ENCODE assay signal across 16 mouse cellular contexts in the genomic region with DNA sequence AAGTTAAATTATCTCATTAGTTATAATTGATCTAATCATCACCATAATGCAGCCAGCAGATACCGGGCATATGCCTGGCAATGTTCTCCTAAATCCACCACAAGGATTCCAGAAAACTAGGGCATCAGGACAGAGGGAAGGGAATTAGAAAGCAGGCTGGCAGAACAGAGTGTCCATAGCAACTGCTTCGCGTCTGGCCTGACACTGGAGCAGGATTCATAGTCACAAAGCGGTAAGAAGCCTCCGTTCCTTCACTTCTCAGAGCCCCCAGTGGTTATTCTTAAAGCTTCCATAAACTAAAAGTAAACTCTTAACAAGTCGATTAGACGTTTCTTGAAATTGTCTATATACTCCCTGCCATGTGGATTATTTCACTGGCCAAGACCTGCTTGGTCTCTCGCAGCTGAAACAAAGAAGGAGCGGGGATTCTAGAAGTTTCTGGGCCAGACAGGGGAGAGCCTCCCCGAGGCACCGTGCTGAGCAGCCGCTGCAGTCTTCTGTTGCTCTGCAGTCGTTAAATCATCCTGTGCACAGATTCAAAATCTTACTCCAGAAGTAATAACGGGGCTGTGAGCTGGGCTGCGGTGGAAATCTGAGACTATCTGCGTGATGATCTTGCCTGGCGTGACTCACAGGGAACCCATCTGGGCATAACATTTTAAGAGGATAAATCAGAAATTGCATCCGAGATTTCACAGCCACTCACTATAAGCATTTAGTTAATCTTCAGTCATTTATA.
A peak's percentile ranks its signal among the peaks of the same experiment; 100 is the strongest.
DNase-seq lines count a peak whose midpoint lies in the region; ATAC-seq and TF ChIP-seq lines count a peak whose summit lies in the region.
"Had no signal": no experiment of that assay in that cellular context is flagged by ENCODE, and none has a peak within 500 bp of the region (broad histone marks: within the 10 kb centered on the region; RNA-seq: fewer than 3 reads in every experiment).

No protein-coding gene starts in this region.

- H3K4me2 ChIP-seq in forebrain, postnatal 0 days (ENCODE audit: low read depth): 0 out of 2 replicates have a peak overlapping the region, but pooled peaks have one; percentile 1
- no peak overlapping the region for H3K4me2 ChIP-seq in neural tube, embryonic 15.5 days
- H3K4me2 ChIP-seq: forebrain, embryonic 15.5 days; heart, embryonic 12.5 days; limb, embryonic 12.5 days had no signal

- peak overlapping the region; percentile 29; the same call in 1 of the 2 replicates for H3K27ac ChIP-seq in forebrain, postnatal 0 days (ENCODE audit: low read depth, low read length)
- no peak overlapping the region for H3K27ac ChIP-seq in forebrain, embryonic 10.5 days
- H3K27ac ChIP-seq in embryonic facial prominence, embryonic 10.5 days (replicated peaks): peak overlapping the region; percentile 65
- H3K27ac ChIP-seq in neural tube, embryonic 15.5 days (replicated peaks): no peak overlapping the region
- H3K27ac ChIP-seq: forebrain, embryonic 15.5 days; limb, embryonic 12.5 days had no signal

- DNase-seq in forebrain, postnatal 0 days: peak; percentile 39
- DNase-seq in forebrain, embryonic 10.5 days (ENCODE audit: extremely low spot score, low spot score): no peak
- DNase-seq in left cerebral cortex, postnatal 14 days (ENCODE audit: low spot score in 2 of 2): peak; percentile 35 to 45
- no peak for DNase-seq in left cerebral cortex, adult 11 months (ENCODE audit: low spot score)
- peak; percentile 17 for DNase-seq in embryonic facial prominence, embryonic 10.5 days (ENCODE audit: low spot score)
- peak; percentile 34 to 56 for DNase-seq in right cerebral cortex, postnatal 10 days (ENCODE audit: low spot score in 2 of 2)
- DNase-seq in cerebellum, adult 9-11 months: no peak
- DNase-seq: adrenal gland, postnatal 10 days; kidney, postnatal 36 days; midbrain, embryonic 14.5 days had no signal

- H3K4me1 ChIP-seq in forebrain, postnatal 0 days (ENCODE audit: insufficient read depth): peaks cover 6% of the 10 kb centered on the region; the same call in 1 of the 2 replicates
- peaks cover 12% of the 10 kb centered on the region for H3K4me1 ChIP-seq in forebrain, embryonic 10.5 days
- peaks cover 13% of the 10 kb centered on the region for H3K4me1 ChIP-seq in embryonic facial prominence, embryonic 10.5 days
- H3K4me1 ChIP-seq in neural tube, embryonic 15.5 days: peaks cover 5% of the 10 kb centered on the region; the same call in 1 of the 2 replicates

- ATAC-seq in forebrain, postnatal 0 days: peak; percentile 74
- ATAC-seq in neural tube, embryonic 15.5 days (ENCODE audit: low FRiP score): no peak
- ATAC-seq: forebrain, embryonic 15.5 days; hindbrain, embryonic 16.5 days; lung, postnatal 0 days had no signal

- H3K9ac ChIP-seq in forebrain, postnatal 0 days: no peak overlapping the region
- no peak overlapping the region for H3K9ac ChIP-seq in neural tube, embryonic 15.5 days (replicated peaks)
- H3K9ac ChIP-seq: forebrain, embryonic 15.5 days; heart, embryonic 12.5 days; limb, embryonic 12.5 days had no signal

- TF ChIP-seq CTCF in forebrain, postnatal 0 days (IDR thresholded peaks at IDR 0.05; ENCODE audit: low read depth): no peak

- no peaks in the 10 kb centered on the region for H3K27me3 ChIP-seq in forebrain, postnatal 0 days (ENCODE audit: insufficient read depth, low read length)
- peaks cover 8% of the 10 kb centered on the region; the same call in 1 of the 2 replicates for H3K27me3 ChIP-seq in forebrain, embryonic 10.5 days (ENCODE audit: poor library complexity, severe bottlenecking)
- no peaks in the 10 kb centered on the region for H3K27me3 ChIP-seq in embryonic facial prominence, embryonic 10.5 days (replicated peaks; ENCODE audit: low read depth, poor library complexity, severe bottlenecking)
- no peaks in the 10 kb centered on the region for H3K27me3 ChIP-seq in neural tube, embryonic 15.5 days (replicated peaks)
- H3K27me3 ChIP-seq: forebrain, embryonic 15.5 days; heart, embryonic 12.5 days; limb, embryonic 12.5 days had no signal

- no peak overlapping the region for H3K4me3 ChIP-seq in forebrain, postnatal 0 days (ENCODE audit: low read depth, low read length)
- no peak overlapping the region for H3K4me3 ChIP-seq in forebrain, embryonic 10.5 days
- no peak overlapping the region for H3K4me3 ChIP-seq in embryonic facial prominence, embryonic 10.5 days
- no peak overlapping the region for H3K4me3 ChIP-seq in neural tube, embryonic 15.5 days (replicated peaks)
- H3K4me3 ChIP-seq: forebrain, embryonic 15.5 days; heart, embryonic 12.5 days; limb, embryonic 12.5 days had no signal

- no peaks in the 10 kb centered on the region for H3K36me3 ChIP-seq in forebrain, postnatal 0 days (ENCODE audit: insufficient read depth)
- H3K36me3 ChIP-seq in forebrain, embryonic 10.5 days (replicated peaks): no peaks in the 10 kb centered on the region
- H3K36me3 ChIP-seq in embryonic facial prominence, embryonic 10.5 days (replicated peaks): no peaks in the 10 kb centered on the region
- no peaks in the 10 kb centered on the region for H3K36me3 ChIP-seq in neural tube, embryonic 15.5 days
- H3K36me3 ChIP-seq: forebrain, embryonic 15.5 days; limb, embryonic 12.5 days had no signal

- H3K9me3 ChIP-seq in forebrain, postnatal 0 days (ENCODE audit: low read length): no peaks in the 10 kb centered on the region
- no peaks in the 10 kb centered on the region for H3K9me3 ChIP-seq in forebrain, embryonic 10.5 days
- H3K9me3 ChIP-seq in embryonic facial prominence, embryonic 10.5 days: no peaks in the 10 kb centered on the region
- H3K9me3 ChIP-seq in neural tube, embryonic 15.5 days (replicated peaks): no peaks in the 10 kb centered on the region
- H3K9me3 ChIP-seq: forebrain, embryonic 15.5 days; heart, embryonic 12.5 days; limb, embryonic 12.5 days had no signal

- WGBS in forebrain, postnatal 0 days: 55% methylated on average over 18 of the region's 18 CpGs
- 89% methylated on average over 18 of the region's 18 CpGs for WGBS in forebrain, embryonic 10.5 days
- WGBS in embryonic facial prominence, embryonic 10.5 days: 82% methylated on average over 18 of the region's 18 CpGs
- WGBS in neural tube, embryonic 15.5 days: 71% methylated on average over 18 of the region's 18 CpGs

- intact Hi-C loops in left cerebral cortex, postnatal 14 days (cut with DNase I): no loop called here

Comparison
In these comparisons a context has a peak if more than half of its experiments do, and no peak if none do; other contexts are left out.
1. DNase-seq: peak in forebrain, postnatal 0 days (single experiment), left cerebral cortex, postnatal 14 days (2 of 2), embryonic facial prominence, embryonic 10.5 days (single experiment) and right cerebral cortex, postnatal 10 days (2 of 2); none in forebrain, embryonic 10.5 days (single experiment), left cerebral cortex, adult 11 months (single experiment) and cerebellum, adult 9-11 months (single experiment).
2. H3K27ac ChIP-seq: peak in forebrain, postnatal 0 days (single experiment) and embryonic facial prominence, embryonic 10.5 days (single experiment); none in forebrain, embryonic 10.5 days (single experiment) and neural tube, embryonic 15.5 days (single experiment).